Mouse (Mus musculus) activated CD4-positive, CD25-positive, alpha-beta regulatory T cell, adult 4 months (primary cell): ENCODE results near the gene Timp3. TPM values are rescaled to one million over a fixed set of nuclear protein-coding genes. Genes with fewer than 3 reads are reported as not detected.

Source experiments
- ATAC-seq: one replicate; pipeline ENCODE4 v1.8.0; 2017
- polyA plus RNA-seq, 2 experiments: library from polyadenylated mRNA; unstranded; fragments of 100-300 nt; shearing (Covaris generic); gene quantifications; one replicate each; pipeline ENCODE4 v1.2.1; 2017

The Timp3 gene
- polyA plus RNA-seq, 2 experiments from 2014 or later: not detected

DNA sequence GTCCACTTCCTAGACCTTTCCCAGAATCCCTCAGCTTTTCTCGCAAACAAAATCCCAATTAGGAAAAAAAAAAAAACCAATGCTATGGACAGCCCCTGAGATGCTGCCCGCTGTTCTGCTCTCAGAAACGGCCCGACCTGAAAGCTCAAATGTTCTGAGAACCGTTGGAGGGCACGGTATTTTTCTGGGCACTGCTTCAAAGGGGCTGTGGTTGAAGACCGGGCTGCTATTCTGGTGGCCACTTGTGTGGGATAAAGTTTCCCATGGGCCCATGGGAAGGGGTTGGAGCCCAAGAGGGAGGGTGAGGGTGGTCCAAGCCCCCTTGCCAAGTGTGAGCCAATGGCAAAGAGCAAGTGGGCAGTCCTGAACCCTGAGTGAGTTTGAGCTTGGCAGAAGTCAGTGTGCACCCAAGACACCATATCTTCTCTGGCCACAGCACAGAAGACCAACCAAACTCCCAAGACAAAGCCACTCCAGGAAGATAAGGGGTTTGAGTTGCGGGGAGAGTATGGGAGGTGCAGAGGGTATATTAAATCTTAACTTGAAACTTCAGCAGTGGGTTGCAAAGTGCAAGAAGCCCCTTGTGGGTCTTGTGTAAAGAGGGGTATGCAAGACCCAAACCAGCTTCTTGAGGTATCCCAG is 29.2 kb downstream of the Timp3 start:
- no peak for ATAC-seq

DNA sequence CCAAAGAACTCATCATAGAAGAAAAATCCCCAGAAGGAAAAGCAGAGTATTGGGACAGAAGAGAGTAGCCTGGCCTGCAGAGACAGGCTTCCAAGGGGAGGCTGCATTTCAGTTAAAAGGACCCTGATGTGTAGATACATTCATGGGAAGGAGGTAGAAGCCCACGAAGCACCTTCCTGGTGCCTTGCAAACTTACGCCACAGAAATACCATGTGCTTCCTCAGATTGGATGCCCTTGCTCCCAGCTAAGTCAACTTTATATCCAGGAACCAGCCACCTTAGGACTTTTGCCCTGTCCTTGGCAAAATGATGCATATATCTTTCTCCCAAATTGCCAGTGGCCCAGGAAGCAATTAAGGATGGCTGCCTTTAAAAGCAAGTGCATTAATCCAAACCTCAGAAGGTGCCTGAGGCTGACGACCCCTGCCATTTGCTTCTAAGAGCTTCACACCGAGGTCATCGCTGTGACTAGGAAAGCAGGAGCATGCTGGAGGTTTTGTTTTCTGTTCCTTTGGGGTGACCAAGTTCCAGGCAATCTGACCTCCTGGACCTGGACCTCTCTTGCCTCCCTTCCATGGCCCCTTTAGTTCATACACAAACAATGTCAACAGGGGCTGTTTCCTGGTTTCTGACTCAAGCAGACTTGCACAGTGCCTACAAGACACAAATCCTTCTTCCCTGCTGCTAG is 31.0 kb downstream of the Timp3 start:
- ATAC-seq: no peak

GRCm38 (mm10) chr10:86331681-86332281 is 31.6 kb downstream of the Timp3 start:
- ATAC-seq: no peak

DNA sequence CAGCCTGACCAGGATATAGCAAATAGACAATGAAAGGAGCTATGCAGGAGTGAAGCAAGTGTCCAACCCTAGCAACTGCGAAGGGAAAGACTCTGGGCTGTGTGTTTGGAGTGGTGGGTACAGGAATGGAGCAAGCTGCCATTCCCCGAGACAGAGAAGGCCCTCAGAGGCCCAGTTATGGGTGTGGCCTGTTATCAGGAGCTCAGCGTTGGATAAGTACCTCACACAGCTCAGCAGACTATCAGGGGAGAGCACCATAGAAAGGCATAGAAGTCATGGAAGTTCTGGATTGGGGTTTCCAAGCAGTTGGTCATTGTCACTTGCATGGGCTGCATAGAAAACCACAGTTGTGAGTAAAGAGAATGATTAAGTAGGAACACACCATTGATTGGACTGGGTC is 32.8 kb downstream of the Timp3 start:
- no peak for ATAC-seq

GRCm38 (mm10) chr10:86334581-86334980 is 34.4 kb downstream of the Timp3 start:
- ATAC-seq: no peak

GRCm38 (mm10) chr10:86336506-86336905 is 36.3 kb downstream of the Timp3 start:
- no peak for ATAC-seq

- ATAC-seq: no peak
These were observed 37.1 kb downstream of the Timp3 start for GRCm38 (mm10) chr10:86337239-86337638.

DNA sequence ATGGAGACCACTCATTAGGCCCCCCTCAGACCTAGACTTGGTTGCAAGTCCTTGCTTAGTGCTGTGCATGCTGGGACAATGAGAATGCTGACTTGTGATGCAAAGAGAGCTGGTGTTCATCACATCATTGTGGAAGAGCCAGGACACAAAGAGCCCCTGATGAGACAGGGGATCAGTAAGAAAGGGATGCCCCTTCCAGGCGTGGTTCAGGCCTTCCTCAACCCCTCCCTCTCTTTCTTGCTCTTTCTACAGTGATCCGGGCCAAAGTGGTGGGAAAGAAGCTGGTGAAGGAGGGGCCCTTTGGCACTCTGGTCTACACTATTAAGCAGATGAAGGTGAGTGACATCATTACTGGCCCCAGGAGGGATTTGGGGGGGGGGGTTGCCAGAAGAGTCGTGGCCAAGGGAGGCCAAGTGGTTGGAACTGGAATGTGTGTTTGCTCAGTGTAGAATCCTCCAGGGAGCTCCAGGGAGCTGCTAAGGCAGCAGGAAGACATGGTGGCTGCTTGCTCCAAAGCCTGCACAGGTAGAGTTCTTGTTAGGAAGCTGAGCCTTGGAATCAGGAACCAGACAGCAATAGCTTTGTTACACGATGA is 38.0 kb downstream of the Timp3 start:
- ATAC-seq: no peak

- ATAC-seq: no peak
These were observed 38.9 kb downstream of the Timp3 start for GRCm38 (mm10) chr10:86339121-86339520.

GRCm38 (mm10) chr10:86339649-86340379 is 39.6 kb downstream of the Timp3 start:
- ATAC-seq: no peak

- ATAC-seq: no peak
These were observed 40.2 kb downstream of the Timp3 start for GRCm38 (mm10) chr10:86340421-86340820.

DNA sequence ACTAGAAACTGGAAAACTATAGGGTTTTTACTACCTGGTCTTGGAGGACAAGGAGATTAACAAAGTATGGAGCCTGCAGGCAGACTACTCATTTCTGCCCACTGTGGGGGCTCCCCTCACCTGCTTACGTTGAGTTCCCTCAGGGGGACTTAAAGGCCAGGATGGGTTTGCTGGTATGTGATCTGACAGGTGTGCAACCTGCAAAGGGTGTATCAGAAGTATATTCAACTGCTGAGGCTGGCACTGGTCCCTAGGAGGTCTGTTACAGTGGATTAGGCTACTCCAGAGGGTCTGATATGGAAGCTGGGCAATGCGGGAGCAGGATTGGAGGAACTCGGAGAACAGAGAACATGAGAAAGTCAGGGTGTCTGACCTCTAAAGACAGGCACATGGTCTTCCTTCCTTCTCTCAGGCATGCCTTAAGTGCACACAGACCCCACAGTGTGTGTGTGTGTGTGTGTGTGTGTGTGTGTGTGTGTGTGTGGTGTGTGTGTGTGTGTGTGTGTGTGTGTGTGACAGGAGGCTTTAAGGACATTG is 40.9 kb downstream of the Timp3 start:
- ATAC-seq: no peak

- no peak for ATAC-seq
These were observed 41.4 kb downstream of the Timp3 start for GRCm38 (mm10) chr10:86341589-86341988.

DNA sequence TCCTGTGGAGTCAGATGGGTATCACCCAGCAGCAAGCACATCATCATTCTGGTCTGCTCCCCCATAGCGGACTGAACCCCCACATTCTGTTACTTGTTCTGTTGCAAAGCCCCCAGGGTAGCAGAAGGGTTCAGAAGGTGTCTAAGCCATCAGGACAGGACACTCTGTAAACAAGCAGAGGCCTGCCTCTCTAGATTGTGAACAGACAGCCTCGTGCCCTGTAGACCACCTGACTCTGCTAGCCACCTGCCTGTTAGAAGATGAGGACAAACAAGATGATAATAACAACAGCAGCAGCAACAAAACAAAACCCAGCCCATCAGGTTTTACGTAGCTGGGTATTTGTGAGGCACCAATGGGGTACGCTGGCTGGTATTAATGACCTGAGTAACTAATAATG is 42.0 kb downstream of the Timp3 start:
- ATAC-seq: no peak

DNA sequence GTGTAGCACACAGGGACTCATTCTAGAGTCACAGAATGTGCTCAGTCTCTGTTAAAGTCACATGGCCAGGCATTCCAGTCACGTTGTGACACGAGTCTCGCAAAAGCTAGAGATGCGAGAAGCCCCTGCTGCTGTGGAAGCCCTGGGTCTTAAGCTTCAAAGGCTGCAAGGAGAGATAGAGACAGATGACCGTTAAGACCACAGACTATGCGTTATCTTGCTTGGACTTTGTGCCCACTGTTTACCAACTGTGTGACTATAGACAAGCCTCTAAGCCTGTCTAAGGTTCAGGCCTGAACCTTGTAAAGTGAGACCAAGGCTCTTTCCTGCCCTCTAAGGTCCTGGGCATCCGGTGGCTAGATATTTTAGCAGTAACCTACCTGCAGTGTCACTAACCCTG is 42.5 kb downstream of the Timp3 start:
- ATAC-seq: no peak

DNA sequence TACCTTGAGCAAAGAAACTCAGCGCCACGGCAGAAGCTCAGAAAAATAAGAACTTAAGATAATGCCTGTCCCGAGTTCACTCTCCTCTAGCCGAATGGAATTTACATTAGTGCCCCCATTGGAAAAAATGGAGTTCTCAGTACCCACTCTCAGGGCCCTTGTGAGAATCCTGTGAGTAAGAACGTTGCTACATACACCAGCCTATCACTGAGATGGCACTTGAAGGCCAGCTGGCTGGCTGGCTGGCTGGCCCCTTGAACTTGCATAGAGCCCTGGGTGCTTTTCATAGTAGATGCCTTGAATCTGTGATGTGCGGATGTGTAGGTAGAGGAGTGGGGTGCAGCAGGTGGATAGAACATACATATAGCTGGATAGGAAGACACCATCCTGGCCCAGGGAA is 43.2 kb downstream of the Timp3 start:
- ATAC-seq: no peak

- ATAC-seq: no peak
These were observed 43.8 kb downstream of the Timp3 start for GRCm38 (mm10) chr10:86343931-86344330.

GRCm38 (mm10) chr10:86344654-86345053 is 44.5 kb downstream of the Timp3 start:
- no peak for ATAC-seq

- ATAC-seq: no peak
These were observed 45.5 kb downstream of the Timp3 start for GRCm38 (mm10) chr10:86345645-86346044.

- no peak for ATAC-seq
These were observed 46.2 kb downstream of the Timp3 start for GRCm38 (mm10) chr10:86346235-86346840.

DNA sequence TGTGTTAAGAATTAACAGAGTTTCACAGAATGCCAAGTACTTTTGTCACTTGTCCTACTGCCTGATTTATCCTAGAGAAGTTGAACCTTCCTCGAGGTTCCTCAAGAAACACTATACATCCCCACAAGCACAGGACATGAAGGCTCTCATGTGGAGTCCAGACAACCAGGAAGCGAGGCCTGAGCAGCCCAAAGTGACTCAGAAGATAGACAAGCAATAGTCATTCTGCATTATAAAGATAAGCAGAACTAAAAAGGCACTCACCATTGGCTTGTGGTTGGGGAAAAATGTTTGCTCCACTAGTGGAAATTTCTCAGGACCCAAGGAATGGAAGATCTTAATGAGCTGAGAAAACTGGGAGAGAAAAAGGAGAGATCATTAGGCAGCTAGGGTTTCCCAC is 51.1 kb downstream of the Timp3 start:
- no peak for ATAC-seq

- ATAC-seq: no peak
These were observed 52.3 kb downstream of the Timp3 start for GRCm38 (mm10) chr10:86352521-86352920.
